Mouse (Mus musculus): ENCODE measurements around the gene Gm10563. TPM values are rescaled to one million over a fixed set of nuclear protein-coding genes. Genes with fewer than 3 reads are reported as not detected.

Gene Gm10563
- total RNA-seq, 4 experiments from 2014 or later: not detected

Other genes starting within 250 kb of the Gm10563 start
- under 1 TPM in 3 of 4 experiments, not detected in 1; 0.17 to 0.40 (median 0.24) TPM for gene Gabrd, start 247.3 kb downstream of the Gm10563 start, total RNA-seq (2022)
- gene Cfap74, start 236.2 kb downstream of the Gm10563 start, total RNA-seq (2022): 1 to 10 TPM; 1.0 to 3.4 (median 1.4) TPM
- 10 to 100 TPM in 3 of 4 experiments, 1 to 10 TPM in 1; 5.8 to 48.6 (median 27.3) TPM for gene Tmem52, start 176.3 kb downstream of the Gm10563 start, total RNA-seq (2022)
- gene Gnb1, start 154.0 kb downstream of the Gm10563 start, total RNA-seq (2022): 100 to 1,000 TPM; 344 to 487 (median 448) TPM
- gene Nadk, start 83.0 kb downstream of the Gm10563 start, total RNA-seq (2022): 100 to 1,000 TPM; 155 to 289 (median 213) TPM
- 10 to 100 TPM; 38.8 to 54.2 (median 44.9) TPM for gene Slc35e2, start 44.0 kb downstream of the Gm10563 start, total RNA-seq (2022)
- gene Cdk11b, start 20.6 kb downstream of the Gm10563 start, total RNA-seq (2022): 10 to 100 TPM; 43.1 to 56.6 (median 47.3) TPM
- gene Mmp23, start 8.0 kb upstream of the Gm10563 start, total RNA-seq (2022): 1 to 10 TPM; 4.8 to 8.4 (median 6.7) TPM
- 10 to 100 TPM; 53.5 to 74.5 (median 61.5) TPM for gene Mib2, start 23.8 kb upstream of the Gm10563 start, total RNA-seq (2022)
- 10 to 100 TPM; 67.7 to 72.0 (median 69.9) TPM for gene Fndc10, start 48.9 kb upstream of the Gm10563 start, total RNA-seq (2022)
- 100 to 1,000 TPM; 106 to 127 (median 114) TPM for gene Ssu72, start 59.4 kb upstream of the Gm10563 start, total RNA-seq (2022)
- 1 to 10 TPM in 3 of 4 experiments, under 1 TPM in 1; 0.90 to 1.2 (median 1.1) TPM for gene Tmem240, start 89.4 kb upstream of the Gm10563 start, total RNA-seq (2022)
- 10 to 100 TPM; 69.5 to 90.1 (median 77.6) TPM for gene Atad3a, start 115.7 kb upstream of the Gm10563 start, total RNA-seq (2022)
- 1 to 10 TPM; 3.2 to 6.9 (median 4.7) TPM for gene Vwa1, start 129.3 kb upstream of the Gm10563 start, total RNA-seq (2022)
- 1 to 10 TPM in 1 of 4 experiments, under 1 TPM in 3; 0.17 to 1.0 (median 0.62) TPM for gene Tmem88b, start 140.5 kb upstream of the Gm10563 start, total RNA-seq (2022)
- gene Ankrd65, start 145.0 kb upstream of the Gm10563 start, total RNA-seq (2022): not detected
- 100 to 1,000 TPM; 102 to 144 (median 126) TPM for gene Mrpl20, start 157.5 kb upstream of the Gm10563 start, total RNA-seq (2022)
- gene Ccnl2, start 167.1 kb upstream of the Gm10563 start, total RNA-seq (2022): 100 to 1,000 TPM in 3 of 4 experiments, 10 to 100 TPM in 1; 88.5 to 164 (median 122) TPM
- gene Aurkaip1, start 185.9 kb upstream of the Gm10563 start, total RNA-seq (2022): 100 to 1,000 TPM; 134 to 175 (median 158) TPM
- gene Mxra8, start 194.3 kb upstream of the Gm10563 start, total RNA-seq (2022): 10 to 100 TPM; 45.1 to 93.9 (median 66.8) TPM
- 100 to 1,000 TPM in 1 of 4 experiments, 10 to 100 TPM in 3; 69.6 to 110 (median 73.1) TPM for gene Dvl1, start 202.0 kb upstream of the Gm10563 start, total RNA-seq (2022)
- gene Tas1r3, start 218.0 kb upstream of the Gm10563 start, total RNA-seq (2022): 1 to 10 TPM in 1 of 4 experiments, under 1 TPM in 3; 0.46 to 1.2 (median 0.62) TPM
- gene Cptp, start 224.0 kb upstream of the Gm10563 start, total RNA-seq (2022): 10 to 100 TPM; 16.4 to 29.0 (median 17.9) TPM
- gene Ints11, start 224.1 kb upstream of the Gm10563 start, total RNA-seq (2022): 10 to 100 TPM; 32.3 to 34.6 (median 33.3) TPM
- gene Pusl1, start 246.4 kb upstream of the Gm10563 start, total RNA-seq (2022): 10 to 100 TPM; 23.2 to 51.5 (median 41.4) TPM
- gene Acap3, start 246.4 kb upstream of the Gm10563 start, total RNA-seq (2022): 10 to 100 TPM; 18.2 to 49.2 (median 30.9) TPM

Data from adrenal gland, adult 8-10 months (tissue).